Mouse (Mus musculus): ENCODE results near the gene Mon1a.
A peak's percentile ranks its signal among the peaks of the same experiment; 100 is the strongest.

The Mon1a gene

GRCm38 (mm10) chr9:107949184-107949921 is 61.4 kb downstream of the Mon1a start:
- DNase-seq (ENCODE audit: low read depth, low spot score) = no peak

- DNase-seq (ENCODE audit: low read depth, low spot score) = no peak
These were observed 61.9 kb downstream of the Mon1a start, which contains the start of gene Traip for GRCm38 (mm10) chr9:107949922-107950235. Traip (plus strand) TSS chr9:107950136.

GRCm38 (mm10) chr9:107950460-107951355 is 62.8 kb downstream of the Mon1a start:
- DNase-seq (ENCODE audit: low read depth, low spot score) = peak; percentile 88

Measured in CD4-positive helper T cell, adult 2 months (primary cell).